Mouse (Mus musculus) midbrain, embryonic 10.5 days (tissue): ENCODE data around the gene Clec4g. TPM values are rescaled to one million over a fixed set of nuclear protein-coding genes. Genes with fewer than 3 reads are reported as not detected.

Experiments used
- DNase-seq: peaks from one replicate; pipeline ENCODE4 v3.0.0-alpha.2; 2017; ENCODE audit warnings: low spot score
- H3K27ac ChIP-seq: fragments of 300-500 bp; sonication (generic); replicated peaks from 2 replicates; pipeline ENCODE4 v1.5.1; 2016; ENCODE audit warnings: mild to moderate bottlenecking
- H3K27me3 ChIP-seq: fragments of 300-500 bp; sonication (generic); 2 replicates; pipeline ENCODE4 v1.6.1; 2016; ENCODE audit warnings: low read depth, mild to moderate bottlenecking; ENCODE audit not compliant: poor library complexity, severe bottlenecking
- H3K36me3 ChIP-seq: fragments of 300-500 bp; sonication (generic); 2 replicates; pipeline ENCODE4 v1.6.1; 2016; ENCODE audit warnings: mild to moderate bottlenecking, moderate library complexity
- H3K4me1 ChIP-seq: fragments of 300-500 bp; sonication (generic); 2 replicates; pipeline ENCODE4 v1.6.1; 2016
- H3K4me3 ChIP-seq: fragments of 300-500 bp; sonication (generic); 2 replicates; pipeline ENCODE4 v1.5.1; 2016; ENCODE audit warnings: mild to moderate bottlenecking, moderate library complexity
- H3K9me3 ChIP-seq: fragments of 300-500 bp; sonication (generic); replicated peaks from 2 replicates; pipeline ENCODE4 v1.6.1; 2016; ENCODE audit warnings: mild to moderate bottlenecking
- WGBS: fragments of 180-500 bp; shearing (Covaris S2); methylation state at CpG from one replicate; pipeline ENCODE4 v1.1.7; 2016; 5-methylcytosine and 5-hydroxymethylcytosine counted together
- polyA plus RNA-seq: library from polyadenylated mRNA; unstranded; fragments of >200 nt; fragmentation: Nextera tagmentation; extraction: Ambion mirVana; gene quantifications from 2 replicates; pipeline ENCODE4 v1.2.1, GENCODE M21; 2016

The Clec4g gene
- polyA plus RNA-seq, 1 experiment from 2014 or later = 0.09 TPM

DNA sequence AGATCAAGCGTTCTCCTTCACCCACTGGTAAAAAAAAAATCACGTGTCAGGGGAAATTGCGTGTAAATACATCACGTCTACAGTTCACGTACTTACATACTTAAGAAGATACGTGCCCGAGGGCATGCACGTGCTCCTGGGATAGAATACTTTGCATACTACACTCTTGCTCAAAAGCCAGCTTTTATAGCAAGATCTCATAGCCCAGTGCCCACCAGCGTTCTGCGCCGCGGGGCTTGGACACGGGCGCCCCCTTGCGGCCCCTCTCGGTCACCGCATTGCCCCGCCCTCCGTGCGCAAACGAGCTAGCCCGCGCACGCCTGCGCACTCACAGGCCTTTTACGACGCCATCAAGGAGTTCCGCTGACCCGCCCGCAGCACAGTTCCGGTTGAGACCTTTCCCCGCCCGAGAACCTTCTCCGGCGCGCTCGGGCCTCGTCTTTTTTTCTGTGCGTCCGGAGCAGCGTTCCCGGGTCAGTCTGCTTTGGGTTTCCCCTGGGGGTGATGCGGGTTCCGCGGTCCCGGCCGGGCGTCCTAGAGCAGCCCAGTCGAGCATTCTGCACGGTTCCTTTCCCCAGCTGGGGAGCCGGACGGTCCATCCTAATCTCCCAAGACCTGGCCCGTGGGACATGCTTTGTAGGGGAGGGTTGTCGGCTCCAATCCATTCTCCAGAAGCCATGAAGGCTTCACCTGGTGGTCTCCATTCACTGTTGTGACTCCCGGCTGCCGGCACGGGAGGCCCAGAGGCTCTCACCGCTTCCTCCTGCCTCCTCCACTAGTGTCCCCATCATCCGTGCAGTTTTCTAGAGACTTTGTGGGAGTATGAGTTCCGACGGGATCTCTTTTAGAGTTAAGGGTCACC, 44.1 kb downstream of the Clec4g start, which contains the start of gene Trappc5:
TSS of gene Trappc5 (plus strand) at position 169 of the 862 bp plus-strand sequence.
- H3K27ac ChIP-seq = peak within 1 kb of the TSS; percentile 95
- H3K36me3 ChIP-seq = peaks cover 30% of the 10 kb centered on the region
- no peaks in the 10 kb centered on the region for H3K9me3 ChIP-seq
- DNase-seq = peak; percentile 93
- 2% methylated on average over 61 of the region's 61 CpGs for WGBS
- H3K4me1 ChIP-seq = peaks cover 22% of the 10 kb centered on the region
- no peaks in the 10 kb centered on the region for H3K27me3 ChIP-seq
- H3K4me3 ChIP-seq = peak within 1 kb of the TSS; percentile 89

DNA sequence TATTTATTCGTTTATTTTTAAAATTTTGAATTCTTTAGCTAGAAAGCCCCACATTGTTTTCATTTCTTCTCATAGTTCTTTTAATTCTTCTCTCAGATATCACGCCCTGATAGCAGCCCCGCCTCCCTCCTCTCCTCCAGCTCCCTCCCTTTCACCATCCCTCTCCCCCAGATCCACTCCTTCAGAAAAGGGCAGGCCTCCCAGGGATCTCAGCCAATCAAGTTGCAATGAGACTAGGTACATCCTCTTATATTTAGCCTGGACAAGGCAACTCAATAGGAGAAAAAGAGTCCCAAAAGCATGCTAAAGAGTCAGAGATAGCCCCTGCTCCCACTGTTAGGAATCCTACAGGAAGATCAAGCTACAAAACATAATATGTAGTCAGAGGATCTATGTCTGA, 45.8 kb downstream of the Clec4g start:
- H3K9me3 ChIP-seq = no peaks in the 10 kb centered on the region
- no peak for DNase-seq
- no peak overlapping the region for H3K4me3 ChIP-seq
- peaks cover 22% of the 10 kb centered on the region for H3K4me1 ChIP-seq
- H3K27me3 ChIP-seq = no peaks in the 10 kb centered on the region
- 48% methylated on average over 3 of the region's 3 CpGs for WGBS
- H3K27ac ChIP-seq = no peak overlapping the region
- peaks cover 13% of the 10 kb centered on the region for H3K36me3 ChIP-seq

DNA sequence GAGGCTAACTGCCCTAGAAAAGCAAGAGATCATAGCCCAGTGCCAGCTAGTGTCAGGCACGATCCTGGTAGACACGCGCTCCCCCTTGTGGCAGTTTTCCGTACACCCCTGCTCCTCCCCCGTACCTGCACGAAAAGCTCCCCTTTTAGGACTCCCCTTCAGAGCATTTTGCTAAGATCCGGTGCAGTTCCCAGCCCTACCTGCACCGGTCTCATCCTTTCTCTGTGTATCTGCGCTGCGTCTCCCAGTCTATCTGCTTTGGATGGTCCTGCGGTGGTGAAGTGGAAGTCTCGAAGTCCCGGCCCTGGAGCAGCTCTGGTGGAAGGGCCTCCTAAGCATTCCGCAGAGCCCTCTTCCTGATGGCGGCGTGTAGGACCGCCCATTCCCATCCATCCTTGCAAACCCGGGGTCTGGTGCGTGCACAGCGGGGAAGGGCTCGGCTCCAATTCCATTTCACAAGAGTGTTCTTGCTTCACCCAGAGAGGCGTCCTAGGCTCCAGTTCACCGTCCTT, 48.4 kb downstream of the Clec4g start, which contains the start of gene Fcor:
TSS of gene Fcor (minus strand) at position 383 of the 512 bp plus-strand sequence.
- DNase-seq = peak; percentile 85
- Histone ChIP-seq H3K36me3 (no peaks in the 10 kb centered on the region), H3K4me1 (peaks cover 12% of the 10 kb centered on the region), H3K9me3 (no peaks in the 10 kb centered on the region), H3K4me3 (peak within 1 kb of the TSS; percentile 64), H3K27me3 (no peaks in the 10 kb centered on the region), H3K27ac (peak within 1 kb of the TSS; percentile 88)
- WGBS = under 1% methylated on average over 23 of the region's 23 CpGs

DNA sequence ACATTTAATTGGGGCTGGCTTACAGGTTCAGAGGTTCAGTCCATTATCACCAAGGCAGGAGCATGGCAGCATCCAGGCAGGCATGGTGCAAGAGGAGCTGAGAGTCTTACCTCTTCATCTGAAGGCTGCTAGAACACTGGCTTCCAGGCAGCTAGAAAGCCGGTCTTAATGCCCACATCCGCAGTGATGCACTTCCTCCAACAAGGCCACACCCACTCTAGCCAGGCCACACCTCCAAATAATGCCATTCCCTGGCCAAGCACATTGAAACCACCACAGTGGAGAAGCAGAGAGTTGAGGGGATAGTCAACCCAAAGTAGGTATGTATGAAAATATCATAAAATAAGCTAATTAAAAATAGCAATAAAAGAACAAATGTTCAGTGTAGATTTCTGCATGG, 50.1 kb downstream of the Clec4g start:
- Histone ChIP-seq H3K27ac (no peak overlapping the region), H3K9me3 (no peaks in the 10 kb centered on the region), H3K4me1 (peaks cover 7% of the 10 kb centered on the region), H3K36me3 (no peaks in the 10 kb centered on the region), H3K27me3 (no peaks in the 10 kb centered on the region), H3K4me3 (no peak overlapping the region)
- DNase-seq = no peak
- WGBS = 78% methylated on average over 2 of the region's 2 CpGs

- Histone ChIP-seq H3K9me3 (no peaks in the 10 kb centered on the region), H3K4me1 (no peaks in the 10 kb centered on the region), H3K36me3 (no peaks in the 10 kb centered on the region), H3K27me3 (no peaks in the 10 kb centered on the region), H3K27ac (no peak within 1 kb of the TSS), H3K4me3 (no peak within 1 kb of the TSS)
- no peak for DNase-seq
- WGBS = 78% methylated on average over 6 of the region's 6 CpGs
Observed at GRCm38 (mm10) chr8:3665507-3665906, 54.9 kb downstream of the Clec4g start, which contains the start of gene Mcemp1. Gene Mcemp1, plus strand, starts transcription at chr8:3665754.

DNA sequence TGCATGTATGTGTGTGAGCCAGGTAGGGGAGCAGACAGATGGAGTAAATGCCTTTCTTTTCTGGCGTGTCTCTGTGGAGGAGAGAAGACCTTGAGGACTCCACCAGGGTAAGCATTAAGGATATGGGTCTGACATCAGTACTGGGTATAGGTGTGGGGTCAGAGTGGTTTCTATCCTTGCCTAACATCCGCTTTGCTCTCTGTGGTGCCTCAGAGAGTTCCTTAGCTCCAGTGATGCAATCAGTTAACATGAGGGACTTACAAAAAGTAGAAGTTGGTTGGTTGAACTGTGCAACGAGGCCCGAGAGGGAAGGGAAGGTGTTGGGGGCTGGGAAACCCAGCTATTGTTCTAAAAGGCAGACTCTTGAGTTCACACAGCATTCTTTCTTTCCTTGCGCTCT, 56.0 kb downstream of the Clec4g start:
- H3K36me3 ChIP-seq = no peaks in the 10 kb centered on the region
- WGBS = 64% methylated on average over 5 of the region's 5 CpGs
- no peak for DNase-seq
- no peaks in the 10 kb centered on the region for H3K4me1 ChIP-seq
- H3K27ac ChIP-seq = no peak overlapping the region
- no peak overlapping the region for H3K4me3 ChIP-seq
- H3K27me3 ChIP-seq = no peaks in the 10 kb centered on the region
- no peaks in the 10 kb centered on the region for H3K9me3 ChIP-seq

GRCm38 (mm10) chr8:3660889-3661288, 59.6 kb downstream of the Clec4g start:
- H3K4me3 ChIP-seq = no peak overlapping the region
- 88% methylated on average over 8 of the region's 8 CpGs for WGBS

More at GRCm38 (mm10) chr8:3660889-3661288, 59.6 kb downstream of the Clec4g start:
- no peaks in the 10 kb centered on the region for H3K36me3 ChIP-seq
- H3K27me3 ChIP-seq = no peaks in the 10 kb centered on the region
- DNase-seq = no peak
- H3K9me3 ChIP-seq = no peaks in the 10 kb centered on the region
- peaks cover 11% of the 10 kb centered on the region for H3K4me1 ChIP-seq
- no peak overlapping the region for H3K27ac ChIP-seq

Other genes starting within 250 kb of the Clec4g start
- gene Tex45, start 249.8 kb downstream of the Clec4g start, polyA plus RNA-seq = not detected in 2 replicates
- 69.4 and 80.0 TPM in 2 replicates for gene Zfp358, start 227.5 kb downstream of the Clec4g start, polyA plus RNA-seq
- gene Mcoln1, start 220.2 kb downstream of the Clec4g start, polyA plus RNA-seq = 62.0 and 69.6 TPM in 2 replicates
- 20.0 and 22.2 TPM in 2 replicates for gene Pnpla6, start 205.3 kb downstream of the Clec4g start, polyA plus RNA-seq
- 9.8 and 11.2 TPM in 2 replicates for gene C330021F23Rik, start 152.7 kb downstream of the Clec4g start, polyA plus RNA-seq
- gene Camsap3, start 133.4 kb downstream of the Clec4g start, polyA plus RNA-seq = 10.4 and 14.3 TPM in 2 replicates
- gene Xab2, start 99.3 kb downstream of the Clec4g start, polyA plus RNA-seq = 76.5 and 77.0 TPM in 2 replicates
- 94.0 and 97.3 TPM in 2 replicates for gene Pet100, start 99.1 kb downstream of the Clec4g start, polyA plus RNA-seq
- 0.22 and 0.27 TPM in 2 replicates for gene Pcp2, start 95.1 kb downstream of the Clec4g start, polyA plus RNA-seq
- 30.3 and 35.4 TPM in 2 replicates for gene Stxbp2, start 89.7 kb downstream of the Clec4g start, polyA plus RNA-seq
- 0.20 and 0.21 TPM in 2 replicates for gene Retn, start 64.9 kb downstream of the Clec4g start, polyA plus RNA-seq
- gene Mcemp1, start 54.9 kb downstream of the Clec4g start, polyA plus RNA-seq = 0.07 and 0.15 TPM in 2 replicates
- gene Fcor, start 48.3 kb downstream of the Clec4g start, polyA plus RNA-seq = 9.2 and 10.0 TPM in 2 replicates
- gene Trappc5, start 44.4 kb downstream of the Clec4g start, polyA plus RNA-seq = 47.2 and 48.8 TPM in 2 replicates
- 0.11 and 0.22 TPM in 2 replicates for gene Fcer2a, start 26.5 kb downstream of the Clec4g start, polyA plus RNA-seq
- not detected in 2 replicates for gene Cd209a, start 28.3 kb upstream of the Clec4g start, polyA plus RNA-seq
- gene Cd209e, start 133.7 kb upstream of the Clec4g start, polyA plus RNA-seq = not detected in 2 replicates
- not detected in 2 replicates for gene Cd209d, start 157.9 kb upstream of the Clec4g start, polyA plus RNA-seq
- gene Cd209b, start 206.2 kb upstream of the Clec4g start, polyA plus RNA-seq = not detected in 2 replicates
- 0.25 and 0.31 TPM in 2 replicates for gene Cd209c, start 234.1 kb upstream of the Clec4g start, polyA plus RNA-seq